Mouse (Mus musculus) cerebellum, postnatal 36 days (tissue): ENCODE measurements around the gene Trim15.

Experiments used
- DNase-seq, 2 experiments: peaks; one replicate each; pipeline ENCODE4 v3.0.0; 2021 to 2022; ENCODE audit warnings: mixed read lengths in 2 of 2

The Trim15 gene

GRCm38 (mm10) chr17:36825525-36825924, 41.5 kb downstream of the Trim15 start:
- peak in 1 of 2 experiments; percentile 29 for DNase-seq

GRCm38 (mm10) chr17:36824005-36824404, 43.0 kb downstream of the Trim15 start:
- peak; percentile 47 to 51 for DNase-seq

- DNase-seq = no peak
Measured at GRCm38 (mm10) chr17:36811871-36812270, 55.1 kb downstream of the Trim15 start, which contains the start of gene H2-M10.6. TSS of gene H2-M10.6 (plus strand) at chr17:36812171.
